Mouse (Mus musculus): Measurements from ENCODE around the gene Cldn11. TPM values are rescaled to one million over a fixed set of nuclear protein-coding genes. Genes with fewer than 3 reads are reported as not detected.

The Cldn11 gene
- total and polyA plus RNA-seq, 3 experiments = 0.57 to 0.94 (median 0.68) TPM

GRCm38 (mm10) chr3:31145641-31146290 lies 4.0 kb upstream of the Cldn11 start:
- no peak overlapping the region for H3K4me3 ChIP-seq
- DNase-seq = peak; percentile 69 to 73
- no peaks in the 10 kb centered on the region for H3K4me1 ChIP-seq (ENCODE audit: control insufficient read depth, insufficient read depth, low read length)
- H3K27me3 ChIP-seq (ENCODE audit: control insufficient read depth, insufficient read depth, low read length) = peaks cover 4% of the 10 kb centered on the region
- WGBS = 11% methylated on average over 14 of the region's 14 CpGs
- H3K9ac ChIP-seq (ENCODE audit: low read depth, low read length) = no peak overlapping the region
- no peak overlapping the region for H3K27ac ChIP-seq
- TF ChIP-seq EP300 (IDR thresholded peaks at IDR 0.05; ENCODE audit: insufficient read depth, low read depth, low read length) (peak; percentile 83; the same call in 1 of the 2 replicates), POLR2A (IDR thresholded peaks at IDR 0.05; ENCODE audit: insufficient read depth, low read depth, low read length) (no peak), CTCF (IDR thresholded peaks at IDR 0.05) (peak; percentile 96)
- no peaks in the 10 kb centered on the region for H3K36me3 ChIP-seq (ENCODE audit: control insufficient read depth, insufficient read depth, low read length)
- H3K79me2 ChIP-seq (replicated peaks; ENCODE audit: control insufficient read depth, insufficient read depth, low read length) = no peaks in the 10 kb centered on the region
- intact Hi-C loops (cut with DNase I) = loop anchor here (1.0 kb wide), 2 partner anchors 314 to 458 kb away; no protein-coding TSS in a partner anchor

GRCm38 (mm10) chr3:31148595-31148994 lies 1.1 kb upstream of the Cldn11 start:
- H3K4me1 ChIP-seq (ENCODE audit: control insufficient read depth, insufficient read depth, low read length) = no peaks in the 10 kb centered on the region
- DNase-seq = no peak
- peaks cover 4% of the 10 kb centered on the region for H3K27me3 ChIP-seq (ENCODE audit: control insufficient read depth, insufficient read depth, low read length)
- TF ChIP-seq CTCF (IDR thresholded peaks at IDR 0.05) = no peak
- TF ChIP-seq POLR2A (IDR thresholded peaks at IDR 0.05; ENCODE audit: insufficient read depth, low read depth, low read length) = no peak
- intact Hi-C loops (cut with DNase I) = no loop called here
- H3K27ac ChIP-seq = no peak overlapping the region
- H3K79me2 ChIP-seq (replicated peaks; ENCODE audit: control insufficient read depth, insufficient read depth, low read length) = no peaks in the 10 kb centered on the region
- WGBS = 65% methylated on average over 7 of the region's 7 CpGs
- H3K36me3 ChIP-seq (ENCODE audit: control insufficient read depth, insufficient read depth, low read length) = no peaks in the 10 kb centered on the region
- H3K9ac ChIP-seq (ENCODE audit: low read depth, low read length) = no peak overlapping the region
- no peak overlapping the region for H3K4me3 ChIP-seq

DNA sequence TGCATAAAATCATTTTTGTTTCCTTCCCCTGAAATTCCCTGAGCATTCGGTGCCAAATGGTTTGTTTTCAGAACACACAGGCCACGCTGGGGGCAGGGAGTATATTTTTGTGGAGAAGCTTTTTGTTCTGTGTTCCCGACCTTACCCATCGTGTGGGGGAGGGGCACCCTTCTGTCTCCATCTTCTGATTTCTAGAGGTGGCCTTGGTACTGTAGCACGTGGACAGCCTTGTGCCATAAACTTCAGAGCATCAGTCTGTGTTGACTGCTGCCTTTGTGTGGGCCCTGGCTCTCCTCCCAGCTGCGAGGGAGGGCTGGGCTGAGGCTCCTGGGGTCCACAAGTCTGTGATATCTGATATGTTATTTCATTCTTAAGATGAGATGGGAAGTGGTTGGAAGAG lies 2.4 kb downstream of the Cldn11 start:
- H3K27ac ChIP-seq = no peak overlapping the region
- intact Hi-C loops (cut with DNase I) = no loop called here
- no peaks in the 10 kb centered on the region for H3K79me2 ChIP-seq (replicated peaks; ENCODE audit: control insufficient read depth, insufficient read depth, low read length)
- peaks cover 4% of the 10 kb centered on the region for H3K27me3 ChIP-seq (ENCODE audit: control insufficient read depth, insufficient read depth, low read length)
- no peaks in the 10 kb centered on the region for H3K36me3 ChIP-seq (ENCODE audit: control insufficient read depth, insufficient read depth, low read length)
- H3K9ac ChIP-seq (ENCODE audit: low read depth, low read length) = no peak overlapping the region
- TF ChIP-seq EP300 (IDR thresholded peaks at IDR 0.05; ENCODE audit: insufficient read depth, low read depth, low read length) (no peak), CTCF (IDR thresholded peaks at IDR 0.05) (no peak)
- no peak overlapping the region for H3K4me3 ChIP-seq
- H3K4me1 ChIP-seq (ENCODE audit: control insufficient read depth, insufficient read depth, low read length) = no peaks in the 10 kb centered on the region
- no peak for DNase-seq
- WGBS = 46% methylated on average over 6 of the region's 6 CpGs

GRCm38 (mm10) chr3:31156126-31156525 lies 6.4 kb downstream of the Cldn11 start:
- no peak overlapping the region for H3K4me3 ChIP-seq
- H3K4me1 ChIP-seq (ENCODE audit: control insufficient read depth, insufficient read depth, low read length) = no peaks in the 10 kb centered on the region
- H3K79me2 ChIP-seq (replicated peaks; ENCODE audit: control insufficient read depth, insufficient read depth, low read length) = no peaks in the 10 kb centered on the region
- intact Hi-C loops (cut with DNase I) = no loop called here
- H3K27ac ChIP-seq = no peak overlapping the region
- H3K9ac ChIP-seq (ENCODE audit: low read depth, low read length) = no peak overlapping the region
- WGBS = 51% methylated on average over 3 of the region's 3 CpGs
- no peaks in the 10 kb centered on the region for H3K36me3 ChIP-seq (ENCODE audit: control insufficient read depth, insufficient read depth, low read length)
- H3K27me3 ChIP-seq (ENCODE audit: control insufficient read depth, insufficient read depth, low read length) = no peaks in the 10 kb centered on the region
- DNase-seq = no peak
- TF ChIP-seq CTCF (IDR thresholded peaks at IDR 0.05) (no peak), EP300 (IDR thresholded peaks at IDR 0.05; ENCODE audit: insufficient read depth, low read depth, low read length) (no peak), POLR2A (IDR thresholded peaks at IDR 0.05; ENCODE audit: insufficient read depth, low read depth, low read length) (no peak)

GRCm38 (mm10) chr3:31157776-31158175 lies 8.1 kb downstream of the Cldn11 start:
- Histone ChIP-seq H3K9ac (ENCODE audit: low read depth, low read length) (no peak overlapping the region), H3K27me3 (ENCODE audit: control insufficient read depth, insufficient read depth, low read length) (no peaks in the 10 kb centered on the region), H3K27ac (no peak overlapping the region), H3K36me3 (ENCODE audit: control insufficient read depth, insufficient read depth, low read length) (no peaks in the 10 kb centered on the region), H3K4me3 (no peak overlapping the region), H3K4me1 (ENCODE audit: control insufficient read depth, insufficient read depth, low read length) (no peaks in the 10 kb centered on the region), H3K79me2 (replicated peaks; ENCODE audit: control insufficient read depth, insufficient read depth, low read length) (no peaks in the 10 kb centered on the region)
- WGBS = 35% methylated on average over 15 of the region's 15 CpGs
- intact Hi-C loops (cut with DNase I) = no loop called here
- TF ChIP-seq EP300 (IDR thresholded peaks at IDR 0.05; ENCODE audit: insufficient read depth, low read depth, low read length) = no peak
- TF ChIP-seq CTCF (IDR thresholded peaks at IDR 0.05) = no peak
- DNase-seq = no peak

GRCm38 (mm10) chr3:31160046-31160445 lies 10.3 kb downstream of the Cldn11 start:
- no peaks in the 10 kb centered on the region for H3K27me3 ChIP-seq (ENCODE audit: control insufficient read depth, insufficient read depth, low read length)
- no peak for DNase-seq
- intact Hi-C loops (cut with DNase I) = no loop called here
- TF ChIP-seq EP300 (IDR thresholded peaks at IDR 0.05; ENCODE audit: insufficient read depth, low read depth, low read length) (no peak), CTCF (IDR thresholded peaks at IDR 0.05) (no peak), POLR2A (IDR thresholded peaks at IDR 0.05; ENCODE audit: insufficient read depth, low read depth, low read length) (no peak)
- no peak overlapping the region for H3K9ac ChIP-seq (ENCODE audit: low read depth, low read length)
- no peak overlapping the region for H3K27ac ChIP-seq
- 77% methylated on average over 10 of the region's 10 CpGs for WGBS
- no peaks in the 10 kb centered on the region for H3K79me2 ChIP-seq (replicated peaks; ENCODE audit: control insufficient read depth, insufficient read depth, low read length)
- H3K4me1 ChIP-seq (ENCODE audit: control insufficient read depth, insufficient read depth, low read length) = no peaks in the 10 kb centered on the region
- no peaks in the 10 kb centered on the region for H3K36me3 ChIP-seq (ENCODE audit: control insufficient read depth, insufficient read depth, low read length)
- H3K4me3 ChIP-seq = no peak overlapping the region

Data from heart, adult 2 months (tissue).